Mouse (Mus musculus): ENCODE measurements around the gene Ackr1.
"Not testable (repeated sequence)": the region's sequence is repeated elsewhere in the genome, so short reads cannot be mapped to it uniquely, and the experiment has no call there.

Ackr1 gene

DNA sequence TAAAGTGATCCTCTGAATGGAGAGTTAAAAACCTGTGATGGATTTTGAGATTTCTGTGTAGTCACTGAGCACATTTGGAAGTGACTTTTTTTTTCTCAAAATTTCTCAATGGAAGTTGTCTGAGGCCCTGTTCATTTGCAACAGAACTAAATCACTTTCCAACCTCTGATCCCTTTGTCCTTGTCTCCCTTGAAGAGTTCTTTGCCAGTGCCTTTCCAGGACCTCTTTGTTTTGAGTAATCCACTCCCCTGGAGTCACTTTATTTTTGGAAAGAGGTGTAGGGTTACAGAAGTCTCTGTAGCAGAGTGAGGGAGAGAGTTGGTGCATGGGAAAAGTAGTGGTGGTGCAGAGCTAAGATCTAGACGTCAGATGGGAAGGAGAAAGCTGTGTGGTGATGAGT is 15.0 kb upstream of the Ackr1 start:
- DNase-seq = no peak

GRCm38 (mm10) chr1:173345112-173345511 is 11.6 kb upstream of the Ackr1 start:
- DNase-seq = no peak

DNA sequence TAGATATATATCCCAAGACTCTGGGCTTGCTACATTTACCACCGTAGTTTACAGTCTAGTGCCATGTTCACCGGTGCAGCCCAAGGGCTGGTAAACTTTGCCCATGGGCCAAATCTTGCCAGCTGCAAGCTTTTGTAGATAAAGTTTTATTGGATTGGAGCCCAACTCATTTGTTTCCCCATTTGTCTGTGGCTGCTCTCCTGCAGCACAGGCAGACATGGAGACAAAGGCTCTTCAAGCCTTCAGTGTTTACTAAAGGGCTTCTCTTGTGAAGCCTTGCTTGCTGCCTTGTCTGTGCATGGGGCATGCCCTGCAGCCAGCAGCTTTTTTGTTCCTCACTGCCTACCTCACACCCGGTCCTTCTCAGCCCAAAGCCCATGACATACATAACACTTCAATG is 10.4 kb upstream of the Ackr1 start:
- no peak for DNase-seq

DNA sequence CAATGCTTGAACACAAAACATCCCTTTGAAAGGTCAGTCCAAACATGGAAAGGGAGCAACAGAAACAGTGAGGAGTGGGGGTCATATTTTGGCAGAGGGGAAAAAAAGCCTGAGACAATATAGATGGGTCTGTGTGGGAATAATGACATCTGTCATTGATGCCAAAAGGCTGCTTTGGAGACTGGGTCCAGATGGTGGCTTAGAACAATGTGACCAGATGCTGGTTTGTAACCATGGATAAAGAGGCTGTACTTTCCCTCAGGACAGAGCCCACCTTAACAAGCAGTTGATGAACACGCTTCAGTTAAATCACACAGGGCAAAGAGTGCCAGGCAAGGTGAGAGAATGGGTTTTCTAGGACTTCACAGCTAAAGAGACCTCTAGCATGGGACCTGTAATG is 8.9 kb upstream of the Ackr1 start:
- DNase-seq = no peak

- peak; percentile 78 for DNase-seq
These were observed 6.0 kb upstream of the Ackr1 start for GRCm38 (mm10) chr1:173339543-173339942.

DNA sequence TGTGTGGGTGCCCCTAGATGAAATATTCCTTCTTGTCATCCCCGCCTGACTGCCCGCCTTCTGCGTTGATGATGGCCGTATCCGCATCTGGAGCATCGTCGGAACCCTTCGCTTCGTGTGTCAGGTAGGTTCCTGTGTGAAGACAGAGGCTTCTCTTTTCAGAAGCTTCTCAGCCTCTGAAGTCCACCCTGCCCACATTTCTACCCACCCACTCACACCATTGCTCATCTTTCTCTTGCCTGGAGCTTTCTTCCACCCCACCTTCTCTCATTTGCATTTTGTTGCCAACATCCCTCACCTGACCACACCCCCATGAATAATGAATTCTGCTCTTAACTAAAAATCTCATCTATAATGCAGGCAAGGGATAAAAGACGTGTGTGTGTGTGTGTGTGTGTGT is 3.5 kb upstream of the Ackr1 start:
- no peak for DNase-seq

DNA sequence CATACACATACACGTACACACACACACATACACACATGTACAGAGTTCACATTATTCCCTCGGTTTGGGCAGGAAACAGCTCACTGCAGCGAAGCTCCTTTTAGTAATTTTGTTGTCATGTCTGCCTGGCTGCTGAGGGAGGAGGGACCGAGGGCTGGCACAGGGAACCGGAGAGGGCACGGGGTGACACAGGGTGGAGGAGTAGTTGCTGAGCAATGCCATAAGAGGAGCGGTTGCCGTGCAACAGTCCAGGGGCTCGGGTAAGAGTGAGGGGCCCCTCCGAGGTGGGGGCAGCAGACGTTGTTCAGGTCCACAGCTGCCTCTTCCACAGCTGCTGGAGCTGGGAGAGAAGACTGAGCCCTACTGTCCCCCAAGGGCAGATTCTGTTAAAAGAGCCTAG is 2.4 kb upstream of the Ackr1 start:
- DNase-seq = no peak

GRCm38 (mm10) chr1:173332418-173332817 is 1.1 kb downstream of the Ackr1 start:
- DNase-seq = no peak

DNA sequence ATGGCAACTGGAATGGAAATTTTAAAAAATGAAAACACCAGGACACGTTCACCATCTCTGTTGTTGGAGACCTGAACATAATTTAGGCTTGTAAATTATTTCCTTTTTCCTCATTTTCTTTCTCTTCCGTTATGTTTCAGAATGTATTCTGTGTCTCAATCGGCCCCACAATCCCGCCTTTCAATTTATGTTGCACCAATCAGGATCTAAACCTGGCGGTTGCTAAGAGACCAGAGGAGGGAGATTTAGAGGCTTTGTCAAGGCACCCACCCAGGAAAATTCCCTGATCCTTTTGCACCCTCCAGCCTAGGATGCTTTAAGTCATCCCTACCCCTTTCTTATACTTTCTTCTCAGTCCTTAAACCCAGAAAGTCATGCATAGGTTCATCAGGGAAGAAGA is 3.8 kb downstream of the Ackr1 start:
- DNase-seq = no peak

- no peak for DNase-seq
These were observed 4.4 kb downstream of the Ackr1 start for GRCm38 (mm10) chr1:173329185-173329584.

GRCm38 (mm10) chr1:173328446-173328845 is 5.1 kb downstream of the Ackr1 start:
- no peak for DNase-seq

DNA sequence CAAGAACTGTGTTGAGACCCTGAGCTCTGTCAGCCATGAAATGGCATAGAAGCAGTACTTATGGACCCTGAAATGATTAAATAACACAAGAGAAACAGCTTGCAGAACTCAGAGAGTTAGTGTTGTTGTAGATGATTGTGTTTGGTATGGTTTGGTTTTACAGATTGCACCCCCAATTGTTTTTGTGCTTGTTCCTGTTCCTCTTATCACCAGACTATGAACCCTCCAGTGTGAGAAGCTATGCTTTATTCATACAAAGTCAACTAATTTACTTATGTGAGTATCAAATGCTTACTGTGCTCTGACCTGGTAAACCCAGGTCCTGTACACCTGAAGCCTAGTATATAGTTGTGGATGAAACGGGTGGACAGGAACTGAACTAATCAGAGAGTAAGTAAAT is 7.0 kb downstream of the Ackr1 start:
- no peak for DNase-seq

GRCm38 (mm10) chr1:173325395-173325794 is 8.2 kb downstream of the Ackr1 start:
- no peak for DNase-seq

DNA sequence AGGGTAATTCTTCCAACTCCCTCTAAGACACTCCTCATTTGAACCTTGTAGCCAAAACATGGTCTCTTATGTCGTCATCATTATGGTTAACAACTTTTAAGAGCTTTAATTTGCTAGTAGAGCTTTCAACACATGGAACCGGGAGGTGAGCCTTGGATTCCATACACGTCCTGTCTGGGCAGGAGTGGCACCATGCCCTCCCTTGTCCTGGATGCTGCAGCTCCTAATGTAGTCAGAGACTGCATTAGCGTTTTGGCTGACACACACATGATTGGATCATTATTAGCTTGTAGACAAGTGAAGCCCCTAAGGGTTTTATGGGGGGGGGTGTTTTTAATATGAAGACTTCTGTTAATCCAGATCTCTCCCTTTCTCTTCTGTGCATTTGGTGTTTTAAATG is 8.6 kb downstream of the Ackr1 start:
- no peak for DNase-seq

GRCm38 (mm10) chr1:173323839-173324585 is 9.5 kb downstream of the Ackr1 start:
- peak; percentile 58 for DNase-seq

DNA sequence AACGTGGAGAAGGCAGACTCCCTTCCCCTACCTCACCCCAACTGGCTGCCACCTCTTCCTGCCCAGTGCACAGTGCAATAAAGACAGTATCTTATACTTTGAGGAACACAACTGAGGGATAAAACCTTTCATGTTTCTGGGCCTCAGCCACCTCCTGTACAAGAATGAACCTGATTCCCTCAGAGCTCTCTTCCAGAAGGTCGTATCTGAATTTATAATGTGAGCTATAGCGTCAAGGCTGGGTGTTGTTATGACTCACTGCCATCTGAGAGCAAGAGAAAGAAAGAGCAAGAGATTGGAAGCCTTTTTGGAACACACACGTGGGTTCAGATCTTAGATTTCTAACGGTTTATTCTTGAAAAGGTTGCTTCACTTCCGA is 11.3 kb downstream of the Ackr1 start:
- no peak for DNase-seq

- no peak for DNase-seq
These were observed 11.8 kb downstream of the Ackr1 start for GRCm38 (mm10) chr1:173321593-173322248.

GRCm38 (mm10) chr1:173317925-173318477 is 15.5 kb downstream of the Ackr1 start:
- no peak for DNase-seq

DNA sequence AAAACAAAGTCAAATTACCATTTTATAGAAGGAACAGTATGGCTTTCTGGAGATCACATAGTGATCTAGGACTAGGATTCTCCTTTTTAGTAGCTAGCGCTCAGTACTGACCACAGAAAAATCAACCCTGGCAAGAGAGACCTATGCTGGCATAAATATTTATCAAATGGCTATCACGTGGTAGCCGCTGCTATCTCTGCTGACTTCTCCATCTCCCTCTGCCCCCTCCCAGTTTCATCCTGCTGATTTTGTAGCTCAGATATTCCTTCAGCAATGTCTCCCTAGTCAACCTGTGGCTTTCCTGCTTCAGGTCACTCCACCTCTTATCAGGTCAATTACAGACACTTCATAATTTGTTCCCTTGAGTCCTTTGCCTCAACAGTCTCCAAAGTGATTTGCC is 17.8 kb downstream of the Ackr1 start:
- DNase-seq = no peak

DNA sequence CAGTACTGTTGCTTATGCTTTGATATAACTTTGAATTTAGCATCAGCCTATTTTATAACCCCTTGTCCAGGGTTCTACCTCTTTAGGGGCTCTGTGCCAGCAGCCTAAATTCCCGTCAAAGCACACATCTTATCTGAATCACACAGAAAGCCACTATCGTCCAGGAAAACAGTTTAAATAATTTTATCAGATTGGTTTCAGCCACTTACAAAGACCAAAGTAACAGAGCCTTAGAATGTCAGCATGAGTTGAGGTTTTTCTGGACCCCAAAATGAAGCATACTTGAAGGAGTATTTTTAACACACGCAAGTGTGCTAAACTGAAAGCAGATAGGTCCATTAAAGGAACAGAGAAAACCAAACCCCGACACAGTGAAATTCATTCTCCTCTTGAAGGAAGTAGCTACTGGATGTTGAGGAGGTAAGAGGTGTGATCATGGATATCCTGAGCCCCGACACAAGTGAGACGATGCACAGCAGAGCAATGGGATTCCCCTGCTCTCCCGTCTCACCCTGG is 20.0 kb downstream of the Ackr1 start:
- DNase-seq = not testable (repeated sequence)

DNA sequence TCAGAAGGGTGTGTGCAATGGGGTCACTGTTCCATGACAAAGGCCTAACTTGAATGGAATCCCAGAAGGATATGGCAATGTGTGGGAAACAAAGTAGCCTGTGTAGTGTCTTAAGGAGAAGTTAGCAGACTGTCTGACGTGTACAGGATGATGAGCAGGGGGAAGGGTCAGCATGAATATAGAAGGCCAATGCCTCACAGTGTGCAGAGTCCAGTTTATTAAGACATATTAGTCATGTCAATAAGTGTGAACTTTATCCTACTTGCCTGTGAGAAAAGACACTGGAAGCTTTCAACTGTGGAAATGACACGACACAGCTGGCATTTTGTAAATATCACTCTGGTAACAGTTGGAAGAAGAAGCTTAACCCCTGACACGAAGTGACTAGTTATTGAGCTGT is 30.8 kb downstream of the Ackr1 start:
- not testable (repeated sequence) for DNase-seq
